Mouse (Mus musculus) midbrain, embryonic 10.5 days (tissue): ENCODE data around the gene S100a11. TPM values are rescaled to one million over a fixed set of nuclear protein-coding genes. Genes with fewer than 3 reads are reported as not detected.

Experiments used
- DNase-seq: peaks from one replicate; pipeline ENCODE4 v3.0.0-alpha.2; 2017; ENCODE audit warnings: low spot score
- H3K27ac ChIP-seq: fragments of 300-500 bp; sonication (generic); replicated peaks from 2 replicates; pipeline ENCODE4 v1.5.1; 2016; ENCODE audit warnings: mild to moderate bottlenecking
- H3K27me3 ChIP-seq: fragments of 300-500 bp; sonication (generic); 2 replicates; pipeline ENCODE4 v1.6.1; 2016; ENCODE audit warnings: low read depth, mild to moderate bottlenecking; ENCODE audit not compliant: poor library complexity, severe bottlenecking
- H3K36me3 ChIP-seq: fragments of 300-500 bp; sonication (generic); 2 replicates; pipeline ENCODE4 v1.6.1; 2016; ENCODE audit warnings: mild to moderate bottlenecking, moderate library complexity
- H3K4me1 ChIP-seq: fragments of 300-500 bp; sonication (generic); 2 replicates; pipeline ENCODE4 v1.6.1; 2016
- H3K4me3 ChIP-seq: fragments of 300-500 bp; sonication (generic); 2 replicates; pipeline ENCODE4 v1.5.1; 2016; ENCODE audit warnings: mild to moderate bottlenecking, moderate library complexity
- H3K9me3 ChIP-seq: fragments of 300-500 bp; sonication (generic); replicated peaks from 2 replicates; pipeline ENCODE4 v1.6.1; 2016; ENCODE audit warnings: mild to moderate bottlenecking
- WGBS: fragments of 180-500 bp; shearing (Covaris S2); methylation state at CpG from one replicate; pipeline ENCODE4 v1.1.7; 2016; 5-methylcytosine and 5-hydroxymethylcytosine counted together
- polyA plus RNA-seq: library from polyadenylated mRNA; unstranded; fragments of >200 nt; fragmentation: Nextera tagmentation; extraction: Ambion mirVana; gene quantifications from 2 replicates; pipeline ENCODE4 v1.2.1, GENCODE M21; 2016

S100a11 gene
- polyA plus RNA-seq, 1 experiment from 2014 or later = 245 TPM

GRCm38 (mm10) chr3:93554981-93555877 lies 34.9 kb downstream of the S100a11 start, which contains the start of gene S100a10:
S100a10 (plus strand) TSS chr3:93555080.
- Histone ChIP-seq H3K27ac (peak within 1 kb of the TSS; percentile 85), H3K27me3 (peaks cover 25% of the 10 kb centered on the region)
- WGBS = 4% methylated on average over 34 of the region's 39 CpGs

GRCm38 (mm10) chr3:93555878-93556254 lies 35.6 kb downstream of the S100a11 start:
- Histone ChIP-seq H3K27ac (peak overlapping the region; percentile 85; the same call in 1 of the 2 replicates), H3K27me3 (peaks cover 25% of the 10 kb centered on the region), H3K36me3 (no peaks in the 10 kb centered on the region), H3K9me3 (no peaks in the 10 kb centered on the region), H3K4me3 (peak overlapping the region; percentile 66), H3K4me1 (peaks cover 17% of the 10 kb centered on the region)
- 49% methylated on average over 2 of the region's 2 CpGs for WGBS
- DNase-seq = peak; percentile 36

More at GRCm38 (mm10) chr3:93554981-93555877, 34.9 kb downstream of the S100a11 start, which contains the start of gene S100a10:
- Histone ChIP-seq H3K9me3 (no peaks in the 10 kb centered on the region), H3K4me3 (peak within 1 kb of the TSS; percentile 66), H3K36me3 (no peaks in the 10 kb centered on the region), H3K4me1 (peaks cover 17% of the 10 kb centered on the region)
- peak; percentile 60 for DNase-seq

GRCm38 (mm10) chr3:93556599-93556998 lies 36.3 kb downstream of the S100a11 start:
- peaks cover 25% of the 10 kb centered on the region for H3K27me3 ChIP-seq
- H3K36me3 ChIP-seq = 0 out of 2 replicates have a peak, but pooled peaks cover 3% of the 10 kb centered on the region
- H3K4me1 ChIP-seq = peaks cover 17% of the 10 kb centered on the region
- H3K9me3 ChIP-seq = no peaks in the 10 kb centered on the region
- peak overlapping the region; percentile 66; the same call in 1 of the 2 replicates for H3K4me3 ChIP-seq
- 100% methylated on average over 1 of the region's 1 CpGs for WGBS
- no peak overlapping the region for H3K27ac ChIP-seq
- DNase-seq = no peak

GRCm38 (mm10) chr3:93557471-93557870 lies 37.2 kb downstream of the S100a11 start:
- H3K36me3 ChIP-seq = peaks cover 6% of the 10 kb centered on the region; the same call in 1 of the 2 replicates
- DNase-seq = no peak
- H3K9me3 ChIP-seq = no peaks in the 10 kb centered on the region
- WGBS = 76% methylated on average over 4 of the region's 4 CpGs
- peaks cover 25% of the 10 kb centered on the region for H3K27me3 ChIP-seq
- H3K27ac ChIP-seq = no peak overlapping the region
- no peak overlapping the region for H3K4me3 ChIP-seq
- H3K4me1 ChIP-seq = peaks cover 17% of the 10 kb centered on the region

- WGBS = 90% methylated on average over 6 of the region's 6 CpGs
- Histone ChIP-seq H3K4me1 (peaks cover 9% of the 10 kb centered on the region), H3K9me3 (no peaks in the 10 kb centered on the region), H3K4me3 (no peak overlapping the region), H3K27me3 (peaks cover 12% of the 10 kb centered on the region), H3K36me3 (peaks cover 9% of the 10 kb centered on the region; the same call in 1 of the 2 replicates), H3K27ac (no peak overlapping the region)
- no peak for DNase-seq
These were observed 39.7 kb downstream of the S100a11 start for GRCm38 (mm10) chr3:93559961-93560360.

- no peak overlapping the region for H3K27ac ChIP-seq
These were observed 42.1 kb downstream of the S100a11 start for GRCm38 (mm10) chr3:93562372-93562771.

DNA sequence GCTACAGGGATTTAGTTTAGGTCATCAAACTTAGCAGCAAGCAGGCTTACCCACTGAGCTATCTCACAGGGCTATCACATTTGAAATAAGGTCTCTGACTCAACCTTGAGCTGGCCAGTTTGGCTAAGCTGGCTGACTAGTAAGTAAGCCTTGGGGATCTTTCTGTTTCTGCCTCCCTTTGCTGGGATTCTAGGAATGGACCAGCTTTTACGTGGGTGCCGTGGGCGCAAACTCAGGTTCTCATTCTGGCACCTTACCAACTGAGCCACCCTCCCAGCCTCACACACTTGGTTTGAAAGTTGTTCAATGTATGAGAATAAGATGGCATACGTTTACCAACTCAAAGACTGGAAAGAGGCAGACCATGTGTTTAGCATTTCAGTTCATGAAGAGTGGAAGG lies 42.9 kb downstream of the S100a11 start:
- 96% methylated on average over 4 of the region's 4 CpGs for WGBS
- DNase-seq = no peak
- no peak overlapping the region for H3K4me3 ChIP-seq

More at GRCm38 (mm10) chr3:93562372-93562771, 42.1 kb downstream of the S100a11 start:
- no peaks in the 10 kb centered on the region for H3K9me3 ChIP-seq
- peaks cover 9% of the 10 kb centered on the region; the same call in 1 of the 2 replicates for H3K36me3 ChIP-seq
- DNase-seq = no peak
- no peak overlapping the region for H3K4me3 ChIP-seq
- 90% methylated on average over 2 of the region's 2 CpGs for WGBS
- no peaks in the 10 kb centered on the region for H3K27me3 ChIP-seq
- H3K4me1 ChIP-seq = no peaks in the 10 kb centered on the region

DNA sequence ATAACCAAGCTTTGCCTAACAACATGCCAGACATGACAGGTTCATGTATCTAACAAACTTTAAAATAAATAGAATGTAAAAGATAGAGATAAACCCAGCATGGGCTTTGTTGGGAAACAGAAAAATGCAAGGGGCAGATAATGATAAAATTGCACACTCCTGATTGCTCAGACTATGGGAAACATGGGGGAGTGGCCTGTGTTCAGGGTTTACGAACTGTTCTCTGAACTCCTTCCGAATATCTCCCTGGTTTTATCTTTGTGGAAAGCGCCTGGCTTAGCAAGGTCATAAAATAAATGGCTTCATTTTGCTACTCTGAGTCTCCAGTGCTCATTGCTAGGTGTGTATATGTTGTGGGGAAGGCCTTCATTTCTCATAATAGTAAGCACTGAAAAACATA lies 46.6 kb downstream of the S100a11 start:
- H3K36me3 ChIP-seq = peaks cover 4% of the 10 kb centered on the region; the same call in 1 of the 2 replicates
- no peak for DNase-seq
- H3K27ac ChIP-seq = no peak overlapping the region
- no peaks in the 10 kb centered on the region for H3K4me1 ChIP-seq
- H3K9me3 ChIP-seq = no peaks in the 10 kb centered on the region
- H3K4me3 ChIP-seq = no peak overlapping the region
- WGBS = 95% methylated on average over 3 of the region's 3 CpGs
- H3K27me3 ChIP-seq = no peaks in the 10 kb centered on the region

More for the DNA sequence above, 42.9 kb downstream of the S100a11 start:
- Histone ChIP-seq H3K4me1 (no peaks in the 10 kb centered on the region), H3K36me3 (peaks cover 9% of the 10 kb centered on the region; the same call in 1 of the 2 replicates), H3K27me3 (no peaks in the 10 kb centered on the region), H3K9me3 (no peaks in the 10 kb centered on the region), H3K27ac (no peak overlapping the region)

DNA sequence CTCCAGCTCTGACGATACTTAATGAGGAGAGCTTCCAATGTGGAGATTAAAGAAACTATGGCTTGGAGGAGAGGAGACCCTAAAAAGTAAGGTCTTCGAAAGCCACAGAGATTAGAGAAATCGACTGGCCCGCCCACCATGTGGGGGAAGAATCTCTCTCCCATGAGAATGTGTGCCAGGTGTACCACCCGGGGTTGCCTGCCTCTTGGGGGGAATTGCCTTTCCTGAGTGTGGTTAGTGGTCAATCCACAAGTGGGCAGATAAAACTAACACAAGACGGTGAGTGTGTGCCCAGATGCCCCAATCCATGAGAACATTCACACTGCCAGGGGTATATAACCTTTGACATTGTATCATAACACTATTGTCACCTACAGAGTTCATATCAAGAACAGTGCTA lies 47.4 kb downstream of the S100a11 start:
- DNase-seq = no peak
- WGBS = 92% methylated on average over 6 of the region's 6 CpGs
- no peaks in the 10 kb centered on the region for H3K9me3 ChIP-seq

DNA sequence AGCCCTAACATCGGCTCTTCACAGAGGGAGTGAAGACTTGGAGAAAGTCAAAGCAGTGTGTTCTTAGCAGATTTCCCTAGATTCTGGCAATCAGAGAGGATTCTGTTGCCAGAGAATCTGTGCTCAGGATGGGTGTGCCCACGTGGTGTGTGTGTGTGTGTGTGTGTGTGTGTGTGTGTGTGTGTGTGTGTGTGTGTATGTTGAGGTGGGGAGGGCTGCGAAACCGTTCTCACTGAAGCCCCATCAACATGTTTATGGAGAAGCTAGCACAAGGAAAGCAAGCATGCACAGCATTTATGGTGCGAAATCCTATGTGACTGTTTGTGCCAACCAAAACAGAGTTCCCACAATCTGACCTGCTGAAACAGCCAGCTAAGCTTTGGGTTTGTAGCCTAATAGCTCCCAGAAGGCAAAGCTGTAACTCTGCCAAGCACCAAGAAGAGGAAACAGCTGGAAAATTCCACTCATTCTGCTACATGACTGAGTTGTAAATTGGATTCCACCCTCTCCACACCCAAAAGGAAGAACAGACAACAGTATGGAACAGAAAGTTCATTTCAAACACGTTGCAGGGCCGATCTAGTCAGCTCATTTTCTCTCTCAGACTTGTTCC lies 48.2 kb downstream of the S100a11 start:
- DNase-seq = no peak
- H3K4me3 ChIP-seq = no peak overlapping the region
- WGBS = 85% methylated on average over 7 of the region's 7 CpGs
- H3K9me3 ChIP-seq = no peaks in the 10 kb centered on the region
- no peaks in the 10 kb centered on the region for H3K4me1 ChIP-seq
- H3K27ac ChIP-seq = no peak overlapping the region
- H3K27me3 ChIP-seq = no peaks in the 10 kb centered on the region
- no peaks in the 10 kb centered on the region for H3K36me3 ChIP-seq

More for the DNA sequence above, 47.4 kb downstream of the S100a11 start:
- 0 out of 2 replicates have a peak, but pooled peaks cover 2% of the 10 kb centered on the region for H3K36me3 ChIP-seq
- H3K4me1 ChIP-seq = no peaks in the 10 kb centered on the region
- no peaks in the 10 kb centered on the region for H3K27me3 ChIP-seq
- H3K27ac ChIP-seq = no peak overlapping the region
- H3K4me3 ChIP-seq = no peak overlapping the region

DNA sequence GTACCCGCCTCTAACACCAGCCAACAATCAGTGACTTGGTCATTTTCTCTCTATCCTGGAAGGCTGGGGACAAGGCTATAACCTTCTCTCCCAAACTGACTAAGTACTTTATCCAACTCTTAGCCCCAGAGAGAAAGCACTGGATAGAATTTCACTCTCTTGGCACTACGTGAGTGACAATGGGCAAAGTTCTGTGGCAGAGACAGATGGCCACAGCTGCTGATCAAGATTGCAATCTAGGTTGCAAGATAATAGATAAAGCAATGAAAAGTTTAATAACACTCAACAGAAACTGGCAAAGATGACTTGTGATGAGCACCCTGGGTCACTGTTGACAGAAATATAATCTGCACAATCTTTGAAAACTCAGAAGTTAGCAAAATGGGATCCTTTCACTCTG lies 48.8 kb downstream of the S100a11 start:
- no peaks in the 10 kb centered on the region for H3K36me3 ChIP-seq
- no peak overlapping the region for H3K27ac ChIP-seq
- H3K4me3 ChIP-seq = no peak overlapping the region
- H3K27me3 ChIP-seq = no peaks in the 10 kb centered on the region
- 61% methylated on average over 2 of the region's 2 CpGs for WGBS
- H3K9me3 ChIP-seq = no peaks in the 10 kb centered on the region
- H3K4me1 ChIP-seq = no peaks in the 10 kb centered on the region
- DNase-seq = no peak

GRCm38 (mm10) chr3:93572058-93572791 lies 51.9 kb downstream of the S100a11 start:
- WGBS = 74% methylated on average over 5 of the region's 5 CpGs
- H3K9me3 ChIP-seq = no peaks in the 10 kb centered on the region
- no peaks in the 10 kb centered on the region for H3K36me3 ChIP-seq
- no peaks in the 10 kb centered on the region for H3K4me1 ChIP-seq
- DNase-seq = no peak
- H3K27me3 ChIP-seq = no peaks in the 10 kb centered on the region
- no peak overlapping the region for H3K27ac ChIP-seq
- H3K4me3 ChIP-seq = no peak overlapping the region
